Comparison of ENCODE assay signal across 8 mouse cellular contexts in the genomic region with DNA sequence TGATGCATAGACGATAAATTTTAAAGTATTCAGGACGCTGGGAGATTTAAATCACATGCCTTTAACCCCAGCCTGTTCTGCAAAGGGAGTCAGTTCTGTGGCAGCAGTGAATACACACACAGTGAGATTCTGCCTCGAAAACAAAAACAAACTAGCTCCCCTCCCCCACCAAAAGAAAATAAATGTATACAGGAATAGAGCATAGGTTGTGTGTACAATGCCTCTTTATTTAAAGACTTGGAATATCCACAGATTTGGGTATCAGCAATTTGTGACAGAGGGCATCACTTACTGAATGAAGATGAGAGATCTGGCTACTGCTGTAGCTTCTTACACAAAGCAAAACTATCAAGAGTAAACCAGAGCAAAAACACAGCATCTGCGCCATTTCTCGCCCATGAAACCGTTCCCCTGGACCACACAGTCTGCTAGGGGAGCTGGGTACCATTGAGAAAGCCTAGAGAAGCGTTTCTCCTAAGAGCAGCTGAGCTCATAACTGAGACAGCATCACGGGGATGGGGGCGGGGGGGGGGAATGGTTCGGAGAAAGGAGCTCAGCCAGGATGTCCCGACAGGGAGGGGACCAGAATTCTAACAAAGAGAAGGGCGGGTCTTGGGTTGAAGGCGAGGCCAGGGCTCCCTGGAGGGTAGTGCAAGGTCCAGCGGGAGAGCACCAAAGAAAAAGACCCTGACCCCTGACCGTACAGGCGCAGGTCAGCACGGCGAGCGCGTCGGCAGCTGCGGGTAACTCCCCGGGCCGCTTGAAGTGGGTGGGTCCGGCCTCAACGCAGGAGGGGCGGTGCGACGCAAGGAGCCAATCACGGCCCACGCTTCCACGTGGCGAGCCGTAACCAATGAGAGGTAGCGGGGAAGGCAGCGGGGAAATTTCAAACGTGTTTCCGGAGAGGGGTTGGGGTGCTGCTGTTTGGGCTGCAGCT. TPM values are rescaled to one million over a fixed set of nuclear protein-coding genes. Genes with fewer than 3 reads are reported as not detected.
DNase-seq lines count a peak whose midpoint lies in the region; ATAC-seq lines count a peak whose summit lies in the region.

Gene Ttk (plus strand): TSS at position 879 of the 937 bp plus-strand sequence.

- peak; percentile 82 for DNase-seq in MEL-GATA-1-ER (ENCODE audit: extremely low read depth, low read depth)
- DNase-seq in cerebellum, adult 8-10 months = peak; percentile 88
- peak; percentile 92 for DNase-seq in hindbrain, embryonic 11.5 days (ENCODE audit: low spot score)
- DNase-seq in layer of hippocampus, postnatal 10 days (ENCODE audit: low spot score in 2 of 2) = peak; percentile 88 to 92
- DNase-seq in lung, postnatal 10 days = peak; percentile 93
- DNase-seq in ovary, postnatal 36 days (ENCODE audit: low spot score) = peak; percentile 88
- peak; percentile 93 for DNase-seq in thymus, postnatal 25 days

- no peaks in the 10 kb centered on the region; the same call in 1 of the 2 replicates for H3K36me3 ChIP-seq in hindbrain, embryonic 11.5 days (ENCODE audit: control insufficient read depth, insufficient read depth, low read length)

- H3K4me2 ChIP-seq in hindbrain, embryonic 11.5 days (replicated peaks; ENCODE audit: low read depth, low read length) = peak within 1 kb of the TSS; percentile 68

- WGBS in hindbrain, embryonic 11.5 days = 1% methylated on average over 38 of the region's 38 CpGs

- peak within 1 kb of the TSS; percentile 94 for H3K27ac ChIP-seq in hindbrain, embryonic 11.5 days (ENCODE audit: low read depth, low read length)

- peak; percentile 99 for ATAC-seq in frontal cortex, adult (ENCODE audit: low TSS enrichment)
- ATAC-seq in hindbrain, embryonic 11.5 days (ENCODE audit: low FRiP score) = peak; percentile 99

- no peaks in the 10 kb centered on the region for H3K9me3 ChIP-seq in hindbrain, embryonic 11.5 days (ENCODE audit: control insufficient read depth, low read length)

- H3K9ac ChIP-seq in hindbrain, embryonic 11.5 days (ENCODE audit: low read depth, low read length) = peak within 1 kb of the TSS; percentile 73

- no peaks in the 10 kb centered on the region for H3K27me3 ChIP-seq in hindbrain, embryonic 11.5 days (ENCODE audit: control insufficient read depth, insufficient read depth, low read length)

- H3K4me3 ChIP-seq in hindbrain, embryonic 11.5 days (ENCODE audit: low read depth, low read length) = peak within 1 kb of the TSS; percentile 85

- H3K4me1 ChIP-seq in hindbrain, embryonic 11.5 days (replicated peaks; ENCODE audit: control insufficient read depth, insufficient read depth, low read length) = no peaks in the 10 kb centered on the region; the same call in 1 of the 2 replicates

RNA-seq across cellular contexts. Expression of gene Ttk, which starts in this region (rescaled TPM):
- 32.4 and 34.1 TPM in 2 replicates for polyA plus RNA-seq in hindbrain, embryonic 11.5 days (2014; fragmentation: Nextera tagmentation; extraction: Ambion mirVana)
- 1 to 10 TPM; 1.8 to 3.0 TPM for total RNA-seq in layer of hippocampus, postnatal 10 days (2021)

Comparison
In these comparisons a context has a peak if more than half of its experiments do, and no peak if none do; other contexts are left out.
1. Peak in every context shown above with its lines: DNase-seq, ATAC-seq, H3K4me3 ChIP-seq and H3K27ac ChIP-seq.